Mouse (Mus musculus): ENCODE data around the gene Vash1.

Vash1 gene

GRCm38 (mm10) chr12:86678591-86679545 lies at the start of gene Vash1:
Vash1 (plus strand) TSS chr12:86678700.
- Histone ChIP-seq H3K4me3 (replicated peaks; ENCODE audit: low read length) (peak within 1 kb of the TSS; percentile 89), H3K4me1 (replicated peaks; ENCODE audit: low read depth, low read length) (peaks cover 45% of the 10 kb centered on the region), H3K9me3 (ENCODE audit: low read length) (peaks cover 9% of the 10 kb centered on the region), H3K27me3 (ENCODE audit: insufficient read depth, low read length) (peaks cover 67% of the 10 kb centered on the region), H3K36me3 (ENCODE audit: insufficient read depth, low read length) (no peaks in the 10 kb centered on the region)
- TF ChIP-seq POU5F1 (IDR thresholded peaks at IDR 0.05; ENCODE audit: borderline replicate concordance, low read length): no peak
- TF ChIP-seq CTCF (conservative IDR thresholded peaks at IDR 0.05; ENCODE audit: low read length): no peak
- no peak for TF ChIP-seq NANOG (IDR thresholded peaks at IDR 0.05; ENCODE audit: borderline replicate concordance, low read length)

DNA sequence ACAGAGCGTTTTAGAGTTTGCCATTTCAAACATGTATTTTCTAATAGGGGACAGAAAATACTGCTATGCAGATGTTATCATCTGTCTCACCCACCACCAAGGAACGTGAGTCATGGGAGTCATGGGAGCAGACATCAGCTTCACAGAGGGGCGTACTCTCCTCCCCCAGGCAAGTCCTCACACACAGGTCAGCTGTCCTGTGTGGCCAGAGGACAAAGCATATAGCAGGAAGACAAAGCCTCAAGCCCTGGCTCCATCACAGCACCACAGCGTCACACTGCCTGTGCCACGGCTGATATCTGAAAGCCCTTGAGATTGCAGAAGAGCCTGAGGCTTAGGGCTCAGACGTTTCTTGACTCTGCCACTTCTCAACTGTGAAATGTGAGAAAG lies 49.7 kb upstream of the Vash1 start:
- H3K4me1 ChIP-seq (replicated peaks; ENCODE audit: low read depth, low read length): no peaks in the 10 kb centered on the region
- no peak overlapping the region for H3K4me3 ChIP-seq (replicated peaks; ENCODE audit: low read length)
- H3K36me3 ChIP-seq (ENCODE audit: insufficient read depth, low read length): no peaks in the 10 kb centered on the region
- H3K27me3 ChIP-seq (ENCODE audit: insufficient read depth, low read length): peaks cover 24% of the 10 kb centered on the region; the same call in 1 of the 2 replicates
- no peaks in the 10 kb centered on the region for H3K9me3 ChIP-seq (ENCODE audit: low read length)
- TF ChIP-seq CTCF (conservative IDR thresholded peaks at IDR 0.05; ENCODE audit: low read length): no peak
- TF ChIP-seq NANOG (IDR thresholded peaks at IDR 0.05; ENCODE audit: borderline replicate concordance, low read length): no peak
- TF ChIP-seq POU5F1 (IDR thresholded peaks at IDR 0.05; ENCODE audit: borderline replicate concordance, low read length): no peak

DNA sequence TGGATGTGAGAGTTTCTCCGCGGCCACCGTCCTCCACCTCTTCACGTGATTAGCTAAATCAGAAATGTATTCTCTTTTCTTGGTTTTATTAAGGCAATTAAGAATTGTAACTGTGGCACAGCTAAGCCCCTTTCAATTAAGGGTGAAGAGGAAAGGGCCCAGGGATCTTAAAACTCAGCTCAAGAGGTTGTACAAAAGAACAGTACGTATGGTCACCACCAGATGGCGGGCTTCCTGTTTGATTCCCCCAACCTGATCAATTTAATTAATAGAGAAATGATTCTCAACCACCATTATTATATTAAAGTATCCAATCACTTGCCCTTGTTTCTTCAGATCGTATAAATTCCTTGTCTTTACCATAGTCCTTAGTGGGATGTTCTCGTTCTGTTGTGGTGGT lies 36.7 kb upstream of the Vash1 start:
- H3K36me3 ChIP-seq (ENCODE audit: insufficient read depth, low read length): no peaks in the 10 kb centered on the region
- no peak for TF ChIP-seq POU5F1 (IDR thresholded peaks at IDR 0.05; ENCODE audit: borderline replicate concordance, low read length)
- TF ChIP-seq CTCF (conservative IDR thresholded peaks at IDR 0.05; ENCODE audit: low read length): peak; percentile 71
- TF ChIP-seq NANOG (IDR thresholded peaks at IDR 0.05; ENCODE audit: borderline replicate concordance, low read length): no peak
- peaks cover 8% of the 10 kb centered on the region for H3K4me1 ChIP-seq (replicated peaks; ENCODE audit: low read depth, low read length)
- H3K4me3 ChIP-seq (replicated peaks; ENCODE audit: low read length): no peak overlapping the region
- no peaks in the 10 kb centered on the region for H3K9me3 ChIP-seq (ENCODE audit: low read length)
- peaks cover under 1% of the 10 kb centered on the region; the same call in 1 of the 2 replicates for H3K27me3 ChIP-seq (ENCODE audit: insufficient read depth, low read length)

DNA sequence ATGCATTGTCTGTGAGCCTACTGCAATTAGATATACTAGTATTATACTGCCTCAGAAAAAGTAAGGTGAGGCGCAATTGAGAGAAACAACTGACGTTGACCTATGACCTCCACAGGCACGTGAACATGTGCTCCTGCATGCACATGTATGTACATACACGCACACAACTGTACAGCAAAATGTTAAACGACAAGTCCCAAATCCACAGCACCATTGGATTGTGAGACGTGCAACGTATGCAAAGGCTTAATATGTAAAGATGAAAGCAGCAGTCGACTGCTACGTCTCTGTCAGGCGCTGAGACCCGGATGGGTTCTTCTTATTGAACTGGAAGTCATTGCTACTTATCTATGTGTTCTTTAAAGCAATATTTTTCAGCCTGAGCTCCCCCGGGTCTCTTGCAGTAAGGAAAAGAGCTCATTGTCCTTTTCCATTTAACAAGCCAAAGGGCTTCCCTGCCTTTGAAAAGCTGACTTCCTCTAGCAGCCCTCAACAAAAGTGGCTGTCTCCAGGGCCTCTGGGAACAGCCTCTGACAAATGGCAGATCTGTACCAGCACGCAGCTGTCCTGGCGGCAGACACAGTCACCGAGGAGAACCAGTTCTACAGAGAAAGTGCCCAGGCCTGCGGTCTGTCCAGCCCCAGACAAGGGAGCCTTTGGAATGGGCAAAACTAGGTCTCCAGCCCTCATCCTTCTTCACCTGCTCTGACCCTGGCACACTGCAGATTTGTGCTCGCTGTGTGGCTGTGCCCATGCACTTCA lies 33.8 kb upstream of the Vash1 start:
- Histone ChIP-seq H3K9me3 (ENCODE audit: low read length) (no peaks in the 10 kb centered on the region), H3K4me1 (replicated peaks; ENCODE audit: low read depth, low read length) (peaks cover 8% of the 10 kb centered on the region), H3K4me3 (replicated peaks; ENCODE audit: low read length) (no peak overlapping the region), H3K36me3 (ENCODE audit: insufficient read depth, low read length) (no peaks in the 10 kb centered on the region), H3K27me3 (ENCODE audit: insufficient read depth, low read length) (peaks cover 14% of the 10 kb centered on the region)
- TF ChIP-seq POU5F1 (IDR thresholded peaks at IDR 0.05; ENCODE audit: borderline replicate concordance, low read length): no peak
- no peak for TF ChIP-seq NANOG (IDR thresholded peaks at IDR 0.05; ENCODE audit: borderline replicate concordance, low read length)
- no peak for TF ChIP-seq CTCF (conservative IDR thresholded peaks at IDR 0.05; ENCODE audit: low read length)

- H3K36me3 ChIP-seq (ENCODE audit: insufficient read depth, low read length): no peaks in the 10 kb centered on the region
- H3K9me3 ChIP-seq (ENCODE audit: low read length): no peaks in the 10 kb centered on the region
- peaks cover 17% of the 10 kb centered on the region for H3K27me3 ChIP-seq (ENCODE audit: insufficient read depth, low read length)
- TF ChIP-seq CTCF (conservative IDR thresholded peaks at IDR 0.05; ENCODE audit: low read length): no peak
- no peak for TF ChIP-seq POU5F1 (IDR thresholded peaks at IDR 0.05; ENCODE audit: borderline replicate concordance, low read length)
- no peak for TF ChIP-seq NANOG (IDR thresholded peaks at IDR 0.05; ENCODE audit: borderline replicate concordance, low read length)
- no peak overlapping the region for H3K4me3 ChIP-seq (replicated peaks; ENCODE audit: low read length)
- peaks cover 8% of the 10 kb centered on the region for H3K4me1 ChIP-seq (replicated peaks; ENCODE audit: low read depth, low read length)
Measured at GRCm38 (mm10) chr12:86645494-86645893, 33.0 kb upstream of the Vash1 start.

- Histone ChIP-seq H3K27me3 (ENCODE audit: insufficient read depth, low read length) (peaks cover 29% of the 10 kb centered on the region), H3K4me1 (replicated peaks; ENCODE audit: low read depth, low read length) (peaks cover under 1% of the 10 kb centered on the region; the same call in 1 of the 2 replicates), H3K9me3 (ENCODE audit: low read length) (no peaks in the 10 kb centered on the region), H3K36me3 (ENCODE audit: insufficient read depth, low read length) (no peaks in the 10 kb centered on the region), H3K4me3 (replicated peaks; ENCODE audit: low read length) (no peak overlapping the region)
- TF ChIP-seq NANOG (IDR thresholded peaks at IDR 0.05; ENCODE audit: borderline replicate concordance, low read length): no peak
- TF ChIP-seq POU5F1 (IDR thresholded peaks at IDR 0.05; ENCODE audit: borderline replicate concordance, low read length): no peak
- no peak for TF ChIP-seq CTCF (conservative IDR thresholded peaks at IDR 0.05; ENCODE audit: low read length)
Measured at GRCm38 (mm10) chr12:86646831-86647230, 31.7 kb upstream of the Vash1 start.

GRCm38 (mm10) chr12:86647279-86647678 lies 31.2 kb upstream of the Vash1 start:
- Histone ChIP-seq H3K9me3 (ENCODE audit: low read length) (no peaks in the 10 kb centered on the region), H3K27me3 (ENCODE audit: insufficient read depth, low read length) (peaks cover 33% of the 10 kb centered on the region), H3K36me3 (ENCODE audit: insufficient read depth, low read length) (no peaks in the 10 kb centered on the region), H3K4me1 (replicated peaks; ENCODE audit: low read depth, low read length) (peaks cover 3% of the 10 kb centered on the region; the same call in 1 of the 2 replicates), H3K4me3 (replicated peaks; ENCODE audit: low read length) (no peak overlapping the region)
- TF ChIP-seq POU5F1 (IDR thresholded peaks at IDR 0.05; ENCODE audit: borderline replicate concordance, low read length) (no peak), NANOG (IDR thresholded peaks at IDR 0.05; ENCODE audit: borderline replicate concordance, low read length) (no peak), CTCF (conservative IDR thresholded peaks at IDR 0.05; ENCODE audit: low read length) (no peak)

DNA sequence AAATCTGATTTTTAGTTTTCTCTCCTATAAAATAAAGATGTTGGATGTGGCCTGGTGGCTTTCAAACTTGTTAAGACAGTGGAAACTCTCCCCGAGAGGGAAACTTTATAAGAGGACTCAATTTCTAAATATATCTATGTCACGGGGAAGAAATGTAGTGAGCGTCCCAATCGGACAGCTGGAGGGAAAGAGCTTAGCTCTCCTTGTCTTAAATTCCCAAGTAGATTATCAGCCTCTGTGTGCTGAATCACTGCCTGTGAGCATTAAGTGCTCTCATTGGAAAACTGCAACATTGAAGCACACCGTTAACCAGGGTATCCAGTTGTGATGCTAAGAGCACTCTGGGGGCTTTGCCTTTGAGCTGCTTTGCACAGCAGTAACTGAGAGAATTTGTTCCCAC lies 30.8 kb upstream of the Vash1 start:
- Histone ChIP-seq H3K4me3 (replicated peaks; ENCODE audit: low read length) (no peak overlapping the region), H3K4me1 (replicated peaks; ENCODE audit: low read depth, low read length) (peaks cover 3% of the 10 kb centered on the region; the same call in 1 of the 2 replicates), H3K36me3 (ENCODE audit: insufficient read depth, low read length) (no peaks in the 10 kb centered on the region), H3K9me3 (ENCODE audit: low read length) (no peaks in the 10 kb centered on the region), H3K27me3 (ENCODE audit: insufficient read depth, low read length) (peaks cover 38% of the 10 kb centered on the region)
- no peak for TF ChIP-seq NANOG (IDR thresholded peaks at IDR 0.05; ENCODE audit: borderline replicate concordance, low read length)
- TF ChIP-seq CTCF (conservative IDR thresholded peaks at IDR 0.05; ENCODE audit: low read length): no peak
- no peak for TF ChIP-seq POU5F1 (IDR thresholded peaks at IDR 0.05; ENCODE audit: borderline replicate concordance, low read length)
